Mouse (Mus musculus): ENCODE measurements around the gene Scml4. TPM values are rescaled to one million over a fixed set of nuclear protein-coding genes. Genes with fewer than 3 reads are reported as not detected.

Scml4 gene
- polyA plus RNA-seq, 1 experiment from 2014 or later = 0.66 TPM

GRCm38 (mm10) chr10:42972504-42973172, 112.5 kb downstream of the Scml4 start:
- Histone ChIP-seq H3K4me2 (peak overlapping the region; percentile 49), H3K4me3 (peak overlapping the region; percentile 23; the same call in 1 of the 2 replicates), H3K9me3 (replicated peaks) (no peaks in the 10 kb centered on the region), H3K27me3 (peaks cover 17% of the 10 kb centered on the region), H3K36me3 (no peaks in the 10 kb centered on the region), H3K4me1 (replicated peaks) (no peaks in the 10 kb centered on the region; the same call in 1 of the 2 replicates), H3K9ac (no peak overlapping the region), H3K27ac (no peak overlapping the region)
- WGBS = 25% methylated on average over 18 of the region's 18 CpGs
- no peak; the same call in 1 of the 2 replicates for ATAC-seq (replicated peaks; ENCODE audit: insufficient number of reproducible peaks, insufficient read depth, low FRiP score, low read depth)

GRCm38 (mm10) chr10:42973537-42973936, 113.4 kb downstream of the Scml4 start:
- Histone ChIP-seq H3K27me3 (peaks cover 16% of the 10 kb centered on the region), H3K9me3 (replicated peaks) (no peaks in the 10 kb centered on the region), H3K36me3 (no peaks in the 10 kb centered on the region), H3K4me1 (replicated peaks) (no peaks in the 10 kb centered on the region; the same call in 1 of the 2 replicates), H3K9ac (no peak overlapping the region), H3K4me3 (no peak overlapping the region), H3K4me2 (no peak overlapping the region), H3K27ac (no peak overlapping the region)
- ATAC-seq (replicated peaks; ENCODE audit: insufficient number of reproducible peaks, insufficient read depth, low FRiP score, low read depth) = no peak
- 62% methylated on average over 4 of the region's 4 CpGs for WGBS

DNA sequence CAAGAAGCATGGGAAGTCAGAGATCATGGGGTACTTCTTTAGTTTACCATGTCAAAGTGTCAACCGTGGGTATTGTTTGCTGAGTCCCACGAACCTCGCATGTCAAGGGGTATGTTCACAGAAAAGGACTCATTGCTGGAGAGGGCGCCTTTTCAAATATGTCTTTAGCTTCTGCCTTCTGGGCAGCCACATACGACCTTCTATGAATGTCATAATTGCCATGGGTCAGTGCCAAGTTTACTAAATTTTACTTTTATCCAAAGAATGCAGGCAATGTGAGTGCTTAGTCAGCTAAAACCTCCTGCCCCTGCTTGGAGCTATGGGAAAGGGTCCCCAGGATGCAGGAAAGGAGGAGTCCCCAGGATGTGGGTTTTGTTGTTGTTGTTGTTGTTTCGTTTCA, 116.4 kb downstream of the Scml4 start:
- Histone ChIP-seq H3K27me3 (peaks cover 12% of the 10 kb centered on the region), H3K9me3 (replicated peaks) (no peaks in the 10 kb centered on the region), H3K4me2 (no peak overlapping the region), H3K4me3 (no peak overlapping the region), H3K9ac (no peak overlapping the region), H3K36me3 (no peaks in the 10 kb centered on the region), H3K27ac (no peak overlapping the region), H3K4me1 (replicated peaks) (no peaks in the 10 kb centered on the region; the same call in 1 of the 2 replicates)
- 76% methylated on average over 6 of the region's 6 CpGs for WGBS
- no peak for ATAC-seq (replicated peaks; ENCODE audit: insufficient number of reproducible peaks, insufficient read depth, low FRiP score, low read depth)

- Histone ChIP-seq H3K36me3 (no peaks in the 10 kb centered on the region), H3K9me3 (replicated peaks) (no peaks in the 10 kb centered on the region), H3K27me3 (peaks cover 10% of the 10 kb centered on the region), H3K4me3 (no peak overlapping the region), H3K9ac (no peak overlapping the region), H3K27ac (no peak overlapping the region), H3K4me1 (replicated peaks) (no peaks in the 10 kb centered on the region), H3K4me2 (no peak overlapping the region)
- WGBS = 56% methylated on average over 3 of the region's 3 CpGs
- ATAC-seq (replicated peaks; ENCODE audit: insufficient number of reproducible peaks, insufficient read depth, low FRiP score, low read depth) = no peak
Measured at GRCm38 (mm10) chr10:42978346-42978745, 118.2 kb downstream of the Scml4 start.

DNA sequence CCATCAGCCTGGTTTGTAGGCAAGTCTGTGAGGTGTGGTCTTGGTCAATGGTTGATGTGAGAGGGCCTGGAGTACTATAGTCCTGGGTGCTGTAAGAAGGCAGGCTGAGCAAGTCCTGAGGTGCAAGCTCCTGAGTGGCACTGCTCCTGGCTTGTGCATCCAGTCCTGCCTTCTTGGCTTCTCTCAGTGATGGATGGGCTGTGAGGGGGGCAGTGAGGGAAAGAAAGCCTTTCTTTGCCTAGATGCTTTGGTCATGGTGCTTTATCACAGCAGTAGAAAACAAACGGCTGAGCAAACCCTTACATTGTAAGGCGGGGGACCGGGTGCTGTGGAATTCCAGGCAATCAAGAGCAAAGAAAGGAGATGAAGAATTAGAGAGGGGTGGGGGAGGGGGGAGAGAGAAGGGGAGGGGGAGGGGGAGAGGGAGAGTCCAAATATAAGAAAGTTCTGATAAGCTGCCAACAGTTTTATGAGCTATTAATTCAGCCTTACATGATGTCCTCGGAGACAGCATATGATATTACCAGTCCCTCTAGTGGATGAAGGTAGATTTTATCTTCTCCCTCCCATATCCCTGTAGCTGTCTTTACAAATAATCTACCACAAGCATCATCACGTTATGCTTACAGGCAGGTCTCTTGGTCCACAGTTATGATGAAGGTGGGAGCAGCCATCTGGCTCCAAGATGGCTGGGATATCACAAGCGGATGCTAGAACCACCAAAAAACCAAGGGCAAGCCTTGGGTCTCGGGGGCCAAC, 121.0 kb downstream of the Scml4 start:
- WGBS = 61% methylated on average over 7 of the region's 7 CpGs
- H3K4me2 ChIP-seq = no peak overlapping the region
- no peak overlapping the region for H3K27ac ChIP-seq
- no peak for ATAC-seq (replicated peaks; ENCODE audit: insufficient number of reproducible peaks, insufficient read depth, low FRiP score, low read depth)
- H3K27me3 ChIP-seq = no peaks in the 10 kb centered on the region
- no peaks in the 10 kb centered on the region for H3K9me3 ChIP-seq (replicated peaks)
- no peaks in the 10 kb centered on the region for H3K4me1 ChIP-seq (replicated peaks)
- no peaks in the 10 kb centered on the region for H3K36me3 ChIP-seq
- H3K9ac ChIP-seq = no peak overlapping the region
- H3K4me3 ChIP-seq = no peak overlapping the region

- ATAC-seq (replicated peaks; ENCODE audit: insufficient number of reproducible peaks, insufficient read depth, low FRiP score, low read depth) = no peak
- Histone ChIP-seq H3K9me3 (replicated peaks) (no peaks in the 10 kb centered on the region), H3K27ac (no peak overlapping the region), H3K27me3 (no peaks in the 10 kb centered on the region), H3K4me2 (no peak overlapping the region), H3K4me1 (replicated peaks) (0 out of 2 replicates have a peak, but pooled peaks cover 2% of the 10 kb centered on the region), H3K36me3 (no peaks in the 10 kb centered on the region), H3K4me3 (no peak overlapping the region), H3K9ac (no peak overlapping the region)
- WGBS = 66% methylated on average over 4 of the region's 4 CpGs
Measured at GRCm38 (mm10) chr10:42984886-42985285, 124.7 kb downstream of the Scml4 start.

DNA sequence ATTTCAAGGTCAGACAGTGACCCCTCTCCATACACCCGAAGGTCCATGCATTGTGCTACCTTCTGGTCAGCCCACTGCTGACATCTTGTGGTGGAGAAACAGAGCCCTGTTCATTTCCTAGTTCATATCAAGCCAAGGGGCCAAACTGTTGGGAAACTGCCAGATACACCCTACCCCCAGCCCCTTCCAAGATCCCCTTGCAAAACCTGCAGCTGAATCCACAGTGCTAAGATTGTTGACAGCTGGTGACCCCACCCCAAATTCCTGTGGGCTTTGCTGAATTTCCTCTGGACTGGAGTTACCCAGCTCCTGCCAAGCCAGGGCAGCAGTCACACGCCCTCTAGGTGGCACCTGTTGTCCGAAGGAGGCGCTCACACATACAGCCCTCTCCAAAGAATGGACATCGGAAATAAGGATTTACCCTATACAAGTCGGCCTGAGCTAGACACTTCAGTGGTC, 127.5 kb downstream of the Scml4 start:
- no peak overlapping the region for H3K9ac ChIP-seq
- H3K4me2 ChIP-seq = no peak overlapping the region
- 20% methylated on average over 6 of the region's 6 CpGs for WGBS
- no peak overlapping the region for H3K27ac ChIP-seq
- H3K4me1 ChIP-seq (replicated peaks) = 0 out of 2 replicates have a peak, but pooled peaks cover 2% of the 10 kb centered on the region
- peak; percentile 68 for ATAC-seq (replicated peaks; ENCODE audit: insufficient number of reproducible peaks, insufficient read depth, low FRiP score, low read depth)
- no peak overlapping the region for H3K4me3 ChIP-seq
- no peaks in the 10 kb centered on the region for H3K36me3 ChIP-seq
- H3K27me3 ChIP-seq = 0 out of 2 replicates have a peak, but pooled peaks cover 13% of the 10 kb centered on the region
- no peaks in the 10 kb centered on the region for H3K9me3 ChIP-seq (replicated peaks)

DNA sequence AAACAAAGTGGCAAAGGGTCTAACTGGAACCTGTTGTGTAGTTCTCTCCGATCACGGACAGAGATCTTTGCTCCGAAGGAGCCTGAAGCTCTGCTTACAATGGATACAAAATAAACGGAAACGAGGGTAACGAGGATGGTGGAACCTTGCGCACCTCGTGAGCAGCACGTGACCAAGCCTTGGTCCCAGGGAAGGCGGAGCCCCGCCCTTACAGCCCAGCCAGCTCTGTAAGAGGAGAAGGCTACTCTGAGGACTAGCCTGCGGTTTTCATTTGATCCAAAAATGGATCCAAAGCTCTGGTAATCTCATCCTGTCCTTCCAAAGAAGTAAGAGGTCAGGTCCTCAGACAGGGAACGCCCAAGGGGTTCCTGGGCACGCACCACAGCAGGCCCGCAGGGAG, 128.5 kb downstream of the Scml4 start:
- Histone ChIP-seq H3K36me3 (no peaks in the 10 kb centered on the region), H3K4me3 (no peak overlapping the region), H3K9me3 (replicated peaks) (no peaks in the 10 kb centered on the region), H3K27ac (no peak overlapping the region), H3K4me2 (no peak overlapping the region), H3K4me1 (replicated peaks) (0 out of 2 replicates have a peak, but pooled peaks cover 2% of the 10 kb centered on the region), H3K9ac (no peak overlapping the region), H3K27me3 (0 out of 2 replicates have a peak, but pooled peaks cover 23% of the 10 kb centered on the region)
- 54% methylated on average over 15 of the region's 15 CpGs for WGBS
- no peak for ATAC-seq (replicated peaks; ENCODE audit: insufficient number of reproducible peaks, insufficient read depth, low FRiP score, low read depth)

GRCm38 (mm10) chr10:42989910-42990309, 129.7 kb downstream of the Scml4 start:
- WGBS = 30% methylated on average over 6 of the region's 6 CpGs
- Histone ChIP-seq H3K9ac (no peak overlapping the region), H3K27me3 (0 out of 2 replicates have a peak, but pooled peaks cover 29% of the 10 kb centered on the region), H3K4me3 (no peak overlapping the region), H3K4me1 (replicated peaks) (peaks cover 10% of the 10 kb centered on the region; the same call in 1 of the 2 replicates), H3K36me3 (no peaks in the 10 kb centered on the region), H3K27ac (no peak overlapping the region), H3K4me2 (no peak overlapping the region), H3K9me3 (replicated peaks) (no peaks in the 10 kb centered on the region)
- ATAC-seq (replicated peaks; ENCODE audit: insufficient number of reproducible peaks, insufficient read depth, low FRiP score, low read depth) = no peak

DNA sequence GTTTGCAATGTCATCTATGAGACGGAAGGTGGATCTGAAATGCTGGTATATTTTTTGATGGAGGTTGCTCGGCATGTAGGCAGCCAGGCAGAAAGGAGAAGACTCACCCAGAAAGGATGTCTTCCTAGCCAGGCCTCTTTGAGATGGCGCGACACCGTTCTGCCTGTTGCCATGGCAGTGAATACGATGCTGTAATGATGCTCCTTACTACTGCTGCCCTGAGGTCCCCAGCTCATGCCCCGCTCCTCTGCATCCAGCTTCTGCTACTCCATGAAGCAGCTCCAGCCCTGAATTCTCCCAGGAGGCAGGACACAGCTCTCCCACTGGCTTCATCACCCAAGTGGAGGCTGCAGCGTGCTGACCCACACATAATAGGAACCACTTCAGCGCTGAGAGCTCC, 130.8 kb downstream of the Scml4 start:
- Histone ChIP-seq H3K36me3 (no peaks in the 10 kb centered on the region), H3K9me3 (replicated peaks) (no peaks in the 10 kb centered on the region), H3K9ac (no peak overlapping the region), H3K27me3 (0 out of 2 replicates have a peak, but pooled peaks cover 29% of the 10 kb centered on the region), H3K4me3 (no peak overlapping the region), H3K4me2 (no peak overlapping the region), H3K27ac (no peak overlapping the region), H3K4me1 (replicated peaks) (peaks cover 16% of the 10 kb centered on the region; the same call in 1 of the 2 replicates)
- 78% methylated on average over 9 of the region's 9 CpGs for WGBS
- ATAC-seq (replicated peaks; ENCODE audit: insufficient number of reproducible peaks, insufficient read depth, low FRiP score, low read depth) = no peak

GRCm38 (mm10) chr10:42994331-42994782, 134.2 kb downstream of the Scml4 start:
- H3K27ac ChIP-seq = no peak overlapping the region
- no peak overlapping the region for H3K9ac ChIP-seq
- WGBS = 36% methylated on average over 13 of the region's 13 CpGs
- H3K4me1 ChIP-seq (replicated peaks) = peaks cover 14% of the 10 kb centered on the region; the same call in 1 of the 2 replicates
- H3K27me3 ChIP-seq = 0 out of 2 replicates have a peak, but pooled peaks cover 29% of the 10 kb centered on the region
- peak overlapping the region; percentile 14; the same call in 1 of the 2 replicates for H3K4me2 ChIP-seq
- H3K4me3 ChIP-seq = no peak overlapping the region
- ATAC-seq (replicated peaks; ENCODE audit: insufficient number of reproducible peaks, insufficient read depth, low FRiP score, low read depth) = no peak
- no peaks in the 10 kb centered on the region for H3K9me3 ChIP-seq (replicated peaks)
- H3K36me3 ChIP-seq = no peaks in the 10 kb centered on the region
